In the genomic region with DNA sequence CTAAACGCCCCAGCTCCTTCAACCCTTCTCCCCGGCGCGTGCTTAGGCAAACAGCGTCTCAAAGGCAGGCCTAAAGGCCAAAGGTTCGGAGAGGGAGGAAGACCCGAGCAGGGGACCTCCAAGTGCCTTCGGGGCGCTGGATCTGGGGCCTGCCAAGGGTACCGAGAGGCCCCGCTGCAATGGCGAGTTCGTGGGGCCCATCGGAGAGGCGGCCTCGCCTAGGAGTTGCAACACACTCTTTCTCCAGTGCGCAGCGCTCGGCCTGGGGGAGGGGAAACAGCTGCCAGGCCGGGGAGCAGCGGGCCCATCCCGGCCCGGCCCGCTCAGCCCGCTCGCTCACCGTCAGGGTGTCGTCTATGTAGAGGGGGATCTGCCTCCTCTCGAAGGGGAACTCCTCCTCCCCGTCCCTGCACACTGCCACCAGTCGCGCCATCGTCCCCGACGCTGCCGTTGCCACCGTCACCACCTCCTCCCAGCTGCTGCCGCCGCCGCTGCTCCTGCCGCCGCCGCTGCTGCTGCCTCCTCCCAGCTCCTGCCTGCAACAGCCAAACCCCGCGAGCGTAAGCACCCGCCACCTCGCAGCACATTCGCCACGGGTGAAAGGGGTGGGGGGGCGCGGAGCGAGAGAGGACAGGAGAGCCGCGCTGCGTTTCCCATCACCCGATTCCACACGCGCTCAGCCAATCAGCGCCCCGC, we compare ENCODE assay signal across 8 mouse cellular contexts. TPM values are rescaled to one million over a fixed set of nuclear protein-coding genes. Genes with fewer than 3 reads are reported as not detected.
A peak's percentile ranks its signal among the peaks of the same experiment; 100 is the strongest.
DNase-seq lines count a peak whose midpoint lies in the region; ATAC-seq lines count a peak whose summit lies in the region.

No protein-coding gene starts in this region.

- H3K27me3 ChIP-seq in hindbrain, embryonic 12.5 days, result no peaks in the 10 kb centered on the region

- peak overlapping the region; percentile 99 for H3K27ac ChIP-seq in hindbrain, embryonic 12.5 days

- H3K4me3 ChIP-seq in hindbrain, embryonic 12.5 days, result peak overlapping the region; percentile 91

- peaks cover 16% of the 10 kb centered on the region for H3K4me1 ChIP-seq in hindbrain, embryonic 12.5 days

- WGBS in hindbrain, embryonic 12.5 days, result under 1% methylated on average over 42 of the region's 61 CpGs

- peak overlapping the region; percentile 95 for H3K9ac ChIP-seq in hindbrain, embryonic 12.5 days

- no peaks in the 10 kb centered on the region for H3K36me3 ChIP-seq in hindbrain, embryonic 12.5 days

- H3K9me3 ChIP-seq in hindbrain, embryonic 12.5 days (replicated peaks), result no peaks in the 10 kb centered on the region

- ATAC-seq in hindbrain, embryonic 12.5 days (ENCODE audit: low FRiP score), result peak; percentile 83

- peak; percentile 99 for DNase-seq in NIH3T3 (ENCODE audit: low read depth)
- DNase-seq in cerebellum, postnatal 10 days, result peak; percentile 98
- peak; percentile 93 to 97 for DNase-seq in frontal cortex, postnatal 10 days (ENCODE audit: low spot score in 2 of 2)
- DNase-seq in layer of hippocampus, postnatal 14 days (ENCODE audit: low spot score in 2 of 2), result peak; percentile 91 to 93
- peak; percentile 98 for DNase-seq in lung, postnatal 10 days
- peak; percentile 93 for DNase-seq in ovary, postnatal 14 days (ENCODE audit: low spot score)
- peak; percentile 93 to 97 for DNase-seq in thymus, postnatal 10 days (ENCODE audit: low spot score in 2 of 2)

- peak overlapping the region; percentile 74 for H3K4me2 ChIP-seq in hindbrain, embryonic 12.5 days (replicated peaks)

RNA-seq across cellular contexts. Expression of gene Ggnbp2, which starts 0.9 kb away (rescaled TPM):
- polyA plus RNA-seq in hindbrain, embryonic 12.5 days (2016; fragmentation: Nextera tagmentation; extraction: Ambion mirVana), result 76.1 and 85.0 TPM in 2 replicates
- total RNA-seq in layer of hippocampus, postnatal 14 days (2021), result 10 to 100 TPM; 77.0 to 79.0 TPM

RNA-seq across cellular contexts. Expression of gene Myo19, which starts 10.3 kb away (rescaled TPM):
- 8.8 and 9.3 TPM in 2 replicates for polyA plus RNA-seq in hindbrain, embryonic 12.5 days (2016; fragmentation: Nextera tagmentation; extraction: Ambion mirVana)
- 10 to 100 TPM; 10.1 to 12.2 TPM for total RNA-seq in layer of hippocampus, postnatal 14 days (2021)

RNA-seq across cellular contexts. Expression of gene Pigw, which starts 10.4 kb away (rescaled TPM):
- polyA plus RNA-seq in hindbrain, embryonic 12.5 days (2016; fragmentation: Nextera tagmentation; extraction: Ambion mirVana), result 2.6 and 2.7 TPM in 2 replicates
- total RNA-seq in layer of hippocampus, postnatal 14 days (2021), result 1 to 10 TPM; 7.3 to 8.7 TPM

RNA-seq across cellular contexts. Expression of gene Dhrs11, which starts 40.9 kb away (rescaled TPM):
- 9.1 and 11.4 TPM in 2 replicates for polyA plus RNA-seq in hindbrain, embryonic 12.5 days (2016; fragmentation: Nextera tagmentation; extraction: Ambion mirVana)
- 1 to 10 TPM; 7.1 to 7.4 TPM for total RNA-seq in layer of hippocampus, postnatal 14 days (2021)

RNA-seq across cellular contexts. Expression of gene Znhit3, which starts 46.5 kb away (rescaled TPM):
- 55.4 and 56.4 TPM in 2 replicates for polyA plus RNA-seq in hindbrain, embryonic 12.5 days (2016; fragmentation: Nextera tagmentation; extraction: Ambion mirVana)
- 10 to 100 TPM; 27.0 to 29.6 TPM for total RNA-seq in layer of hippocampus, postnatal 14 days (2021)

Comparison
In these comparisons a context has a peak if more than half of its experiments do, and no peak if none do; other contexts are left out.
1. Peak in every context shown above with its lines: DNase-seq, ATAC-seq, H3K4me3 ChIP-seq and H3K27ac ChIP-seq.